Mouse (Mus musculus): ENCODE data around the gene Rxfp4. TPM values are rescaled to one million over a fixed set of nuclear protein-coding genes. Genes with fewer than 3 reads are reported as not detected.
A peak's percentile ranks its signal among the peaks of the same experiment; 100 is the strongest.

Gene Rxfp4
- polyA plus RNA-seq, 1 experiment from 2014 or later = not detected

GRCm38 (mm10) chr3:88637134-88637533, 15.8 kb downstream of the Rxfp4 start:
- ATAC-seq (replicated peaks; ENCODE audit: insufficient number of reproducible peaks, insufficient read depth, low FRiP score, low read depth) = no peak
- Histone ChIP-seq H3K4me3 (no peak overlapping the region), H3K27me3 (no peaks in the 10 kb centered on the region), H3K9me3 (replicated peaks) (no peaks in the 10 kb centered on the region), H3K4me2 (no peak overlapping the region), H3K27ac (peak overlapping the region; percentile 85), H3K4me1 (replicated peaks) (peaks cover 33% of the 10 kb centered on the region), H3K36me3 (peaks cover 89% of the 10 kb centered on the region), H3K9ac (no peak overlapping the region)
- WGBS = 91% methylated on average over 5 of the region's 5 CpGs

GRCm38 (mm10) chr3:88636555-88636986, 16.4 kb downstream of the Rxfp4 start:
- Histone ChIP-seq H3K27ac (peak overlapping the region; percentile 85), H3K36me3 (peaks cover 87% of the 10 kb centered on the region), H3K27me3 (no peaks in the 10 kb centered on the region), H3K4me3 (no peak overlapping the region), H3K9me3 (replicated peaks) (no peaks in the 10 kb centered on the region), H3K4me2 (peak overlapping the region; percentile 15; the same call in 1 of the 2 replicates), H3K9ac (no peak overlapping the region), H3K4me1 (replicated peaks) (peaks cover 38% of the 10 kb centered on the region)
- ATAC-seq (replicated peaks; ENCODE audit: insufficient number of reproducible peaks, insufficient read depth, low FRiP score, low read depth) = peak; percentile 37
- whole genome bisulfite sequencing = 48% methylated on average over 8 of the region's 8 CpGs

- Histone ChIP-seq H3K9ac (no peak overlapping the region), H3K27ac (peak overlapping the region; percentile 85)
Observed at GRCm38 (mm10) chr3:88635506-88636275, 17.3 kb downstream of the Rxfp4 start.

GRCm38 (mm10) chr3:88633056-88633455, 19.9 kb downstream of the Rxfp4 start:
- 88% methylated on average over 10 of the region's 10 CpGs for WGBS
- no peaks in the 10 kb centered on the region for H3K27me3 ChIP-seq
- no peak for ATAC-seq (replicated peaks; ENCODE audit: insufficient number of reproducible peaks, insufficient read depth, low FRiP score, low read depth)
- H3K36me3 ChIP-seq = peaks cover 67% of the 10 kb centered on the region
- H3K4me1 ChIP-seq (replicated peaks) = peaks cover 74% of the 10 kb centered on the region
- H3K4me3 ChIP-seq = no peak overlapping the region
- H3K9me3 ChIP-seq (replicated peaks) = no peaks in the 10 kb centered on the region
- H3K4me2 ChIP-seq = no peak overlapping the region
- no peak overlapping the region for H3K27ac ChIP-seq
- H3K9ac ChIP-seq = no peak overlapping the region

More at GRCm38 (mm10) chr3:88635506-88636275, 17.3 kb downstream of the Rxfp4 start:
- ATAC-seq (replicated peaks; ENCODE audit: insufficient number of reproducible peaks, insufficient read depth, low FRiP score, low read depth) = no peak
- 0 out of 2 replicates have a peak overlapping the region, but pooled peaks have one; percentile 15 for H3K4me2 ChIP-seq
- no peaks in the 10 kb centered on the region for H3K27me3 ChIP-seq
- 85% methylated on average over 19 of the region's 19 CpGs for WGBS
- peaks cover 47% of the 10 kb centered on the region for H3K4me1 ChIP-seq (replicated peaks)
- no peaks in the 10 kb centered on the region for H3K9me3 ChIP-seq (replicated peaks)
- H3K36me3 ChIP-seq = peaks cover 83% of the 10 kb centered on the region
- H3K4me3 ChIP-seq = no peak overlapping the region

GRCm38 (mm10) chr3:88631921-88632587, 20.9 kb downstream of the Rxfp4 start:
- 68% methylated on average over 12 of the region's 12 CpGs for WGBS
- H3K27ac ChIP-seq = 0 out of 2 replicates have a peak overlapping the region, but pooled peaks have one; percentile 1
- H3K4me1 ChIP-seq (replicated peaks) = peaks cover 82% of the 10 kb centered on the region
- no peaks in the 10 kb centered on the region for H3K27me3 ChIP-seq
- H3K36me3 ChIP-seq = peaks cover 60% of the 10 kb centered on the region
- H3K9ac ChIP-seq = no peak overlapping the region
- ATAC-seq (replicated peaks; ENCODE audit: insufficient number of reproducible peaks, insufficient read depth, low FRiP score, low read depth) = no peak
- no peak overlapping the region for H3K4me2 ChIP-seq
- no peak overlapping the region for H3K4me3 ChIP-seq
- no peaks in the 10 kb centered on the region for H3K9me3 ChIP-seq (replicated peaks)

GRCm38 (mm10) chr3:88630849-88631341, 22.0 kb downstream of the Rxfp4 start:
- H3K9ac ChIP-seq = no peak overlapping the region
- peak overlapping the region; percentile 68 for H3K27ac ChIP-seq
- H3K9me3 ChIP-seq (replicated peaks) = no peaks in the 10 kb centered on the region
- peaks cover 48% of the 10 kb centered on the region for H3K36me3 ChIP-seq
- WGBS = 38% methylated on average over 6 of the region's 6 CpGs
- peak overlapping the region; percentile 21 for H3K4me2 ChIP-seq
- H3K27me3 ChIP-seq = no peaks in the 10 kb centered on the region
- ATAC-seq (replicated peaks; ENCODE audit: insufficient number of reproducible peaks, insufficient read depth, low FRiP score, low read depth) = peak; percentile 29; the same call in 1 of the 2 replicates
- no peak overlapping the region for H3K4me3 ChIP-seq
- H3K4me1 ChIP-seq (replicated peaks) = peaks cover 82% of the 10 kb centered on the region

- ATAC-seq (replicated peaks; ENCODE audit: insufficient number of reproducible peaks, insufficient read depth, low FRiP score, low read depth) = peak; percentile 54
- Histone ChIP-seq H3K36me3 (peaks cover 40% of the 10 kb centered on the region), H3K27ac (peak overlapping the region; percentile 68), H3K4me1 (replicated peaks) (peaks cover 83% of the 10 kb centered on the region), H3K4me3 (no peak overlapping the region), H3K27me3 (no peaks in the 10 kb centered on the region), H3K9ac (no peak overlapping the region), H3K9me3 (replicated peaks) (no peaks in the 10 kb centered on the region), H3K4me2 (no peak overlapping the region)
- 31% methylated on average over 9 of the region's 9 CpGs for WGBS
Observed at GRCm38 (mm10) chr3:88630018-88630417, 22.9 kb downstream of the Rxfp4 start.

GRCm38 (mm10) chr3:88629244-88629643, 23.7 kb downstream of the Rxfp4 start:
- Histone ChIP-seq H3K4me1 (replicated peaks) (peaks cover 89% of the 10 kb centered on the region), H3K9ac (no peak overlapping the region), H3K27me3 (no peaks in the 10 kb centered on the region), H3K4me3 (no peak overlapping the region), H3K4me2 (no peak overlapping the region), H3K36me3 (peaks cover 32% of the 10 kb centered on the region), H3K9me3 (replicated peaks) (no peaks in the 10 kb centered on the region), H3K27ac (peak overlapping the region; percentile 68)
- ATAC-seq (replicated peaks; ENCODE audit: insufficient number of reproducible peaks, insufficient read depth, low FRiP score, low read depth) = no peak
- WGBS = 61% methylated on average over 13 of the region's 13 CpGs

- Histone ChIP-seq H3K4me1 (replicated peaks) (peaks cover 93% of the 10 kb centered on the region), H3K4me2 (no peak overlapping the region), H3K9ac (no peak overlapping the region), H3K9me3 (replicated peaks) (no peaks in the 10 kb centered on the region), H3K4me3 (no peak overlapping the region), H3K36me3 (peaks cover 27% of the 10 kb centered on the region), H3K27ac (peak overlapping the region; percentile 68; the same call in 1 of the 2 replicates), H3K27me3 (no peaks in the 10 kb centered on the region)
- no peak for ATAC-seq (replicated peaks; ENCODE audit: insufficient number of reproducible peaks, insufficient read depth, low FRiP score, low read depth)
- WGBS = 61% methylated on average over 4 of the region's 4 CpGs
Observed at GRCm38 (mm10) chr3:88628766-88629165, 24.2 kb downstream of the Rxfp4 start.

GRCm38 (mm10) chr3:88627535-88627934, 25.4 kb downstream of the Rxfp4 start:
- Histone ChIP-seq H3K4me1 (replicated peaks) (peaks cover 92% of the 10 kb centered on the region), H3K4me3 (no peak overlapping the region), H3K27ac (no peak overlapping the region; the same call in 1 of the 2 replicates), H3K9ac (no peak overlapping the region; the same call in 1 of the 2 replicates), H3K9me3 (replicated peaks) (no peaks in the 10 kb centered on the region), H3K36me3 (peaks cover 15% of the 10 kb centered on the region), H3K27me3 (no peaks in the 10 kb centered on the region), H3K4me2 (no peak overlapping the region)
- WGBS = 87% methylated on average over 2 of the region's 2 CpGs
- no peak for ATAC-seq (replicated peaks; ENCODE audit: insufficient number of reproducible peaks, insufficient read depth, low FRiP score, low read depth)

GRCm38 (mm10) chr3:88627114-88627513, 25.8 kb downstream of the Rxfp4 start:
- ATAC-seq (replicated peaks; ENCODE audit: insufficient number of reproducible peaks, insufficient read depth, low FRiP score, low read depth) = no peak
- Histone ChIP-seq H3K4me3 (no peak overlapping the region), H3K9me3 (replicated peaks) (no peaks in the 10 kb centered on the region), H3K27ac (peak overlapping the region; percentile 35; the same call in 1 of the 2 replicates), H3K36me3 (peaks cover 11% of the 10 kb centered on the region), H3K4me1 (replicated peaks) (peaks cover 90% of the 10 kb centered on the region), H3K4me2 (no peak overlapping the region), H3K9ac (0 out of 2 replicates have a peak overlapping the region, but pooled peaks have one; percentile 26), H3K27me3 (no peaks in the 10 kb centered on the region)
- WGBS = 27% methylated on average over 4 of the region's 4 CpGs

Data from heart, embryonic 15.5 days (tissue).